Mouse (Mus musculus) kidney, postnatal 4 days (tissue): ENCODE data around the gene Tmprss12.
"Not testable (repeated sequence)": the region's sequence is repeated elsewhere in the genome, so short reads cannot be mapped to it uniquely, and the experiment has no call there.

Experiments used
- DNase-seq, 2 experiments: peaks; one replicate each; pipeline ENCODE4 v3.0.0; 2021; ENCODE audit warnings: mixed read lengths in 2 of 2

Tmprss12 gene

GRCm38 (mm10) chr15:100280626-100281025 lies at the start of gene Tmprss12:
TSS of gene Tmprss12 (plus strand) at chr15:100280837.
- DNase-seq = no peak

GRCm38 (mm10) chr15:100231616-100232525 lies 48.8 kb upstream of the Tmprss12 start:
- no peak for DNase-seq

DNA sequence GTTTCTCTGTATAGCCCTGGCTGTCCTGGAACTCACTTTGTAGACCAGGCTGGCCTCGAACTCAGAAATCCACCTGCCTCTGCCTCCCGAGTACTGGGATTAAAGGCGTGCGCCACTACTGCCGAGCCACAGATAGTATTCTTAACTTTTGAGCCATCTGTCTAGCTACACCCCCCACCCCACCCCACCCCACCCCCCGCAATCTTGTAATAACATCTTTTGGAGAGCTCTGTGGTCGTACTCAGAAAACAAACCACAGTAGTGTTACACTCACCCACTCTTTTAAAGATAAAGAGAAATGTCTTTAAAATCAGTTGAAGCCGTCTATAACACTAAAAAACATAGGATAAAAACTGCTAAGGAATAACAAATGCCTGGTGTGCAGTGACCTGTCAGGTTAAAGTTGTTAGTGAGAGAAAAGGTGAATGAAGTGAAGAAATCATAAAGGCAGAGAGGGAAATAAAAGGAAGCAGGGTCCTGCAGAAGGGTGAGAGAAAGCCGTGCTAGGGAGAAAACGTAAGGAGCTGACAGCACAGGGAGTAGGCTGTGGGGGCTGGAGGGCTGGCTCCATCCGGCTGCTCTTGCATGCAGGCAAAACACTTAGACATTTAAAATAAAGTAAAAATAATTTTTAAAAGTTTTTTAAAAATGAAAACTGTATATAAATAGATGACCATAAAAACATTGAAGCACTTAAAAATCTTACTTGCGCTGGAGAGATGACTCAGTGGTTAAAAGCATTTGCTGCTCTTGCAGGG lies 45.2 kb upstream of the Tmprss12 start:
- no peak for DNase-seq

DNA sequence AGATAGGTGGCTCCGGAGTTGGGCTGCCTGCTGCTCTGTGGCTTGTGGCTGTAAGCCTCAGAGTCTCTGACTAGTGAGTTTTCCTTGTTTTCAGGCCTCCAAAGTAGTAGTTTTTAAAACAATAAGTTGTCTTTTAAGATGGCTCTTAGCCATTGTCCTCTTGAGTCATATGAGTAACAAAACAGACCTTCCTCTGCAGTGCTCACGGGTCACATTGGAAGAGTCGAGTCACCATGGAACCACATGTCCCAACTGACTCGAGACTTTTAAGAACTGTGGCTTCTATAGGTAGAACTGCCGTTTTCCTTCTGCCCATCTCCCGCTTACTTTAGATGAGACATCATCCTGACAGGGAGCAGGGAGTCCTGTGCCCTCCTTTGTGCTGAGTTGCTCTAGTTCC lies 43.7 kb upstream of the Tmprss12 start:
- DNase-seq = no peak

DNA sequence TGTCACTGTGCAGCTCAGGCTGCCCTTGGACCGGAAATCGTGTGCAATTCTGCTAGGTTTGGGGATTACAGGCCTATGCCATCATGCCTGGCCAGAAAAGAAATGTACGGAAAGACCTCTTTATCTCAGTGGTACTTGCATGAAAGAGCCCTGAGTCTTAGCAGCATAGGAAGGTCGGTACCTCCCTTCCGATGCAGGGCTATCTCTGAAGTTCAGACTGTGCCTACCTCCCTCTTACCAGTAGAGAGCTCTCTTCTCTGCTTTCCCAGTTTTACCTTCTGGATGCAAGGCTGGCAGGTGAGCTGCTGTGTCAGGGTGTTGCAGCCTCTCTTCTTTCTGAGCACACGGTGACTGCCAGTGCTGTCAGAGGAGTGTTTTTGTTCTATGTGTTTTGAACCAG lies 38.9 kb upstream of the Tmprss12 start:
- DNase-seq = no peak

- DNase-seq = no peak
Measured at GRCm38 (mm10) chr15:100245951-100246350, 34.7 kb upstream of the Tmprss12 start.

DNA sequence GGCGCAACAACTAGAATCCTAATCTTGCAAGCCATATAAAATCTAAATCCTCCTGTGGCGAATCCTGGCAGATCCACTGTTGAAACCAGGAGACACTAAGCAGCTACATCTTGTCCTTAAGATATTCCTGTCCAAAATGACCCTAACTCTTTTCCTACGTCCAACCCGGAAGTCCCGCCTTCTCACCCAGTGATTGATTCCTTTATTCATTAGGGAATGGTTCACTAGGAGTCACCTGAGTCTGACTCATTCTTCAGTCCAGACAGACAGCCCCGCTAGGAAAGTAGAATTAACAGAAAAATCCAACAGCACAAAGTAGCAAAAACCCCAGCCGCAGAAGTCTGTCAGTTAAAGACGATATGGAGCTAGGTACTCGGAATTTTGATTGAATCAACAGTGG lies 33.3 kb upstream of the Tmprss12 start:
- DNase-seq = no peak

DNA sequence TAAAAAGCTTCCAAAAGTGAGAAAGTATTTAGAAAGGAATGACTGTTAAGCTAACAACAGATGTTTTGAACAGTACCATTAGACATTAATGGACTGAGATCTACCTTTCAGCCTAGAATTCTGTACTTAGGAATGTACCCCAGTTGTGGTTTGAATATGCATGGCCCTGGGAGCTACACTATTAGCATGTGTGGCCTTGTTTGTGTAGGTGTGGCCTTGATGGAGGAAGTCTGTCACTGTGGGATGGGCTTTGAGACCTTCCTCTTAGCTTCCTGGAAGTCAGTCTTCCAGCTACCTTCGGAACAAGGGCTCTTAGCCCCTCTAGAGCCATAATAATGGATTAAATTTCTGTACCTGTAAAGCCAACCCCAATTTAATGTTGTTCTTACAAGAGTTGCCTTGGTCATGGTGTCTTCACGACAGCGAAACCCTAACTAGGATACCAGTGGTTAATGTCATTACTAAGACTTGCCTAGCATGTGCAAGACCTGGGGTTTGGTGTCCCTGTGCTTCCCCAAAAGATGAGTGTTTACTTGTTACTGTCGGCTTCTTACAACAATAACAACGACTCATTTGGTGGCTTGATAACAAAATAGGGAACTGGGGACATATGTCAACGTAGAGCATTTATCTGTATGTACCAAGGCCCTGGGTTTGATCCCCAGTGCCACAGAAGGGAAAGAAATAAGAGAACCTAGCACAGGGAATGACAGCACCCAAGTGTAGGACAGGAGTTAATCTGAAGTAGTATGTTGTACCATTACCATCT lies 31.8 kb upstream of the Tmprss12 start:
- DNase-seq = no peak

- DNase-seq = peak in 1 of 2 experiments; percentile 31
Measured at GRCm38 (mm10) chr15:100251153-100251780, 29.4 kb upstream of the Tmprss12 start.

GRCm38 (mm10) chr15:100256386-100256785 lies 24.3 kb upstream of the Tmprss12 start:
- no peak for DNase-seq

DNA sequence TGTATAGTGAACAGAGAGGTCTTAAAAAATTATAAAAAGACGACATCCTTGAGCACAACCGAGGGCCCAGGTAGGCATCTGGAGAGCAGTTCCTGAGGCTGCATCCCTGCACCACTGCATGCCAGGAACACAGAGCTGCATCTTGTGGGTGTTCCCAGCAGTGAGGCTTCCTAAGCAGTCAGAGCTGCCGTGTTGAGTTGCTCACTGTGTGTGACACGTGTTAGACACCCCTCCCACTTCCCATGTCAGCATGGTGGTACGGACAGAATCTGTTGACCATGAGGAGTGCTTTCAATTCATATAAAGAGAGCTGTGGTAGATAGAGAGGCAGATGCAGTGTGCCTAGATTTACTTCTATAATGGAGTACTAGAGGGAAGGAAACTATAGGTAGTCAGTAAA lies 23.3 kb upstream of the Tmprss12 start:
- no peak for DNase-seq

- DNase-seq = no peak
Measured at GRCm38 (mm10) chr15:100258646-100259425, 21.8 kb upstream of the Tmprss12 start.

GRCm38 (mm10) chr15:100260351-100260750 lies 20.3 kb upstream of the Tmprss12 start:
- not testable (repeated sequence) for DNase-seq

DNA sequence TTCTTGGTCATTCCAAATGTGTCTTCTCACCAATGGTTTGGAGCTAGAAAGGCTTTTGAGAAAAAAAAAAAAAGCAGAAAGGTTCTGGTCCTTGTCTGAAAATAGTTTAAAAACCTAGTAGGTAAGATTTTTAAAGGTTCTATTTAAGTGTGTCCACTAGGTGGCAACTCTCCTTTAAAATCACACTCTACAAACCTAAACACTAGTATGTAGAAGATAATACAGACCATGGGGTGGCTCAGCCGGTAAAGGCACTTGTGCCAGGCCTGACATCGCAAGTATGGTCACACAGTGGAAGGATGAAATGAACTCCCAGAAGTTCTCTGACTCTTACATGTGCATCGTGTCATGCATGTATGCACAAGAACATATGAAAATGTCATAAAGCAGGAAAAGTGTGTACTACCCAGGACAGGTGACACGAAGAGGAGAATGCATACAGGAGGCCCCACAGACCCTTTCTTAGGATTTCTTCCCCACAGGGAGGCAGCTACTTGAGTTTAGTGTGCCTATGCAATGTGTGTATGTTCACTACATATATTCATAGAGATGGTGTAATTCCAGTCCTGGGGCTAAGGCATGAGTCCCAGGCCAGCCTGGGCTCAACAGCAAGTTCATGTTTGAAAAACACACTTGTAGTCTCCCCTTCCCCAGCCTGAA lies 17.3 kb upstream of the Tmprss12 start:
- DNase-seq = peak; percentile 10 to 31

- DNase-seq = no peak
Measured at GRCm38 (mm10) chr15:100265586-100266325, 14.9 kb upstream of the Tmprss12 start.

DNA sequence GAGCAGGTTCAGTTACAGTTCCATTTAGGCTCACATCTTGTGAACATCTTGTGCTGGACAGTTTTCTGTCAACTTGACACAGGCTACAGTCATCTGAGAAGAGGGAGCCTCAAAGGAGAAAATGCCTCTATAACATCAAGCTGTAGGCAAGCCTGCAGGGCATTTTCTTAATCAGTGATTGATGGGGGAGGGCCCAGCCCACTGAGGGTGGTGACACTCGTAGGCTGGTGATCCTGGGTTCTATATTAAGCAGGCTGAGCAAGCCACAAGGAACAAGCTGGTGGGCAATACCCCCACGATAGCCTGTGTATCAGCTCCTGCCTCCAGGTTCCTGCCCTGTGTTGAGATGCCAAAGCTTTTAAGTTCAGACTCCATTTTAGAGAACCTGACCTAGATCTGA lies 11.7 kb upstream of the Tmprss12 start:
- no peak for DNase-seq

DNA sequence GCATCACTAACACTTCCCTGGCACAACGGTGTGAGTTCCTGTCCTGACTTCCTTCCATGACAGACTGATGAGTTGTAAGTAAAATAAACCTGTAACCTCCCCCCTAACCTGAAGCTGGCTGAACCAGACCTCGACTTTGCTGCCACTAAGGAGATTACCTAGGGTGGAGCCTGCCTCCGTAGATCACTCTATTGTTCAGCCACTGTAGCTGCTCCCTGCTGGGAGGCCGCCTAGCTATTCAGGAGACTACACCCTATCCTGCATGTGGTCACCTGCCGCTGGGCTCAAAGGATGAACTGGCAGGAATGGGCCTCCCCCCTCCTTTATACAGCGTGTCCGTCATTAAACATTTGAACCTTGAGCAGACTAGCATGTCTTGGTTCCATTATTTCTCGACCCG lies 10.9 kb upstream of the Tmprss12 start:
- DNase-seq = peak in 1 of 2 experiments; percentile 10

GRCm38 (mm10) chr15:100270609-100271008 lies 10.0 kb upstream of the Tmprss12 start:
- not testable (repeated sequence) for DNase-seq

GRCm38 (mm10) chr15:100271411-100271810 lies 9.2 kb upstream of the Tmprss12 start:
- DNase-seq = no peak

- not testable (repeated sequence) for DNase-seq
Measured at GRCm38 (mm10) chr15:100273791-100274308, 6.8 kb upstream of the Tmprss12 start.
